Comparison of ENCODE assay signal across 9 mouse cellular contexts in genomic region chr2:181060127-181060526, GRCm38 (mm10). TPM values are rescaled to one million over a fixed set of nuclear protein-coding genes. Genes with fewer than 3 reads are reported as not detected.
DNase-seq lines count a peak whose midpoint lies in the region; ATAC-seq and TF ChIP-seq lines count a peak whose summit lies in the region.
"Had no signal": no experiment of that assay in that cellular context is flagged by ENCODE, and none has a peak within 500 bp of the region (broad histone marks: within the 10 kb centered on the region; RNA-seq: fewer than 3 reads in every experiment).

No protein-coding gene starts in this region.

- H3K9me3 ChIP-seq in forebrain, embryonic 13.5 days (replicated peaks): no peaks in the 10 kb centered on the region
- H3K9me3 ChIP-seq in hindbrain, embryonic 12.5 days (replicated peaks): no peaks in the 10 kb centered on the region

- CTCF ChIA-PET in Patski (lab: Charles Lee): interaction anchor here (0.9 to 1.3 kb wide), 5 partner anchors 20 to 137 kb away, joined by 3 read pairs; no protein-coding TSS in a partner anchor

- H3K4me2 ChIP-seq in forebrain, embryonic 13.5 days: no peak overlapping the region
- no peak overlapping the region for H3K4me2 ChIP-seq in hindbrain, embryonic 12.5 days (replicated peaks)

- POLR2A ChIA-PET in Patski (lab: Charles Lee): no interaction called here

- H3K27me3 ChIP-seq in Patski: peaks cover 43% of the 10 kb centered on the region
- peaks cover 11% of the 10 kb centered on the region for H3K27me3 ChIP-seq in forebrain, embryonic 13.5 days
- H3K27me3 ChIP-seq in hindbrain, embryonic 12.5 days: no peaks in the 10 kb centered on the region

- no peak overlapping the region for H3K27ac ChIP-seq in forebrain, embryonic 13.5 days
- H3K27ac ChIP-seq in hindbrain, embryonic 12.5 days: no peak overlapping the region
- H3K27ac ChIP-seq: macrophage had no signal

- ATAC-seq in Patski: no peak
- peak; percentile 70; the same call in 1 of the 2 replicates for ATAC-seq in cerebellum, adult (ENCODE audit: insufficient number of reproducible peaks, low FRiP score, low TSS enrichment)
- peak; percentile 78; the same call in 1 of the 2 replicates for ATAC-seq in forebrain, embryonic 13.5 days
- peak; percentile 62 for ATAC-seq in hindbrain, embryonic 12.5 days (ENCODE audit: low FRiP score)
- peak; percentile 95 for ATAC-seq in megakaryocyte, adult 5-6 weeks (ENCODE audit: poor library complexity, severe bottlenecking)
- no peak for ATAC-seq in erythroid progenitor cell, adult 5-6 weeks (replicated peaks; ENCODE audit: low FRiP score, poor library complexity, severe bottlenecking)

- peak; percentile 92 for TF ChIP-seq CTCF in Patski (IDR thresholded peaks at IDR 0.05)

- no peak overlapping the region for H3K9ac ChIP-seq in forebrain, embryonic 13.5 days
- no peak overlapping the region for H3K9ac ChIP-seq in hindbrain, embryonic 12.5 days

- peak; percentile 13 for DNase-seq in Patski (ENCODE audit: low read depth, low spot score)
- peak; percentile 90 to 95 for DNase-seq in layer of hippocampus, postnatal 10 days (ENCODE audit: low spot score in 2 of 2)
- DNase-seq in right cerebral cortex, postnatal 14 days: peak; percentile 83

- no peak overlapping the region for H3K4me3 ChIP-seq in forebrain, embryonic 13.5 days
- no peak overlapping the region for H3K4me3 ChIP-seq in hindbrain, embryonic 12.5 days

- H3K36me3 ChIP-seq in forebrain, embryonic 13.5 days (ENCODE audit: poor library complexity, severe bottlenecking): no peaks in the 10 kb centered on the region
- no peaks in the 10 kb centered on the region for H3K36me3 ChIP-seq in hindbrain, embryonic 12.5 days

- H3K4me1 ChIP-seq in forebrain, embryonic 13.5 days: peaks cover 18% of the 10 kb centered on the region
- H3K4me1 ChIP-seq in hindbrain, embryonic 12.5 days: peaks cover 20% of the 10 kb centered on the region

- in situ Hi-C loops in Patski (cut with MboI; ENCODE audit: low pct_unique_long_range_greater_than_20kb): loop anchor here (10.0 kb wide), 1 partner anchor 135 kb away; the partner anchor contains the start of genes Birc7 and Ythdf1

- WGBS in forebrain, embryonic 13.5 days: 19% methylated on average over 5 of the region's 5 CpGs
- 20% methylated on average over 5 of the region's 5 CpGs for WGBS in hindbrain, embryonic 12.5 days

RNA-seq across cellular contexts. Expression of gene Chrna4, which starts 16.8 kb away (rescaled TPM):
- 0.05 TPM for polyA plus RNA-seq in Patski (2021)
- polyA plus RNA-seq in forebrain, embryonic 13.5 days (2015; fragmentation: Nextera tagmentation; extraction: Ambion mirVana): 13.0 and 13.4 TPM in 2 replicates
- polyA plus RNA-seq in hindbrain, embryonic 12.5 days (2016; fragmentation: Nextera tagmentation; extraction: Ambion mirVana): 44.6 and 47.0 TPM in 2 replicates
- total RNA-seq in layer of hippocampus, postnatal 10 days (2021): 10 to 100 TPM; 32.4 to 33.7 TPM
- total RNA-seq in megakaryocyte, adult 5-6 weeks (2015): not detected in 2 replicates
- total RNA-seq in megakaryocyte, adult 5-6 weeks (2017): not detected in 2 replicates
- not detected in 2 replicates for total RNA-seq in erythroid progenitor cell, adult 5-6 weeks (2015; ENCODE audit: low replicate concordance)
- total RNA-seq in erythroid progenitor cell, adult 5-6 weeks (2017; ENCODE audit: low replicate concordance): not detected in 2 replicates
- polyA plus RNA-seq: macrophage had no signal

Comparison
In these comparisons a context has a peak if more than half of its experiments do, and no peak if none do; other contexts are left out.
1. ATAC-seq: peak in cerebellum, adult (single experiment), forebrain, embryonic 13.5 days (single experiment), hindbrain, embryonic 12.5 days (single experiment) and megakaryocyte, adult 5-6 weeks (single experiment); none in Patski (single experiment) and erythroid progenitor cell, adult 5-6 weeks (single experiment).
2. DNase-seq: peak in every context shown above with its lines; median percentile 92 in layer of hippocampus, postnatal 10 days; 83 in right cerebral cortex, postnatal 14 days; 13 in Patski.
3. RNA of gene Chrna4, which starts 16.8 kb away (total RNA-seq): 32.4 to 33.7 TPM in layer of hippocampus, postnatal 10 days; not detected in megakaryocyte, adult 5-6 weeks and not detected in erythroid progenitor cell, adult 5-6 weeks; every median in the first group is over 10 times any median in the second.